Mouse (Mus musculus): ENCODE data around the gene Sox14.

Gene Sox14

DNA sequence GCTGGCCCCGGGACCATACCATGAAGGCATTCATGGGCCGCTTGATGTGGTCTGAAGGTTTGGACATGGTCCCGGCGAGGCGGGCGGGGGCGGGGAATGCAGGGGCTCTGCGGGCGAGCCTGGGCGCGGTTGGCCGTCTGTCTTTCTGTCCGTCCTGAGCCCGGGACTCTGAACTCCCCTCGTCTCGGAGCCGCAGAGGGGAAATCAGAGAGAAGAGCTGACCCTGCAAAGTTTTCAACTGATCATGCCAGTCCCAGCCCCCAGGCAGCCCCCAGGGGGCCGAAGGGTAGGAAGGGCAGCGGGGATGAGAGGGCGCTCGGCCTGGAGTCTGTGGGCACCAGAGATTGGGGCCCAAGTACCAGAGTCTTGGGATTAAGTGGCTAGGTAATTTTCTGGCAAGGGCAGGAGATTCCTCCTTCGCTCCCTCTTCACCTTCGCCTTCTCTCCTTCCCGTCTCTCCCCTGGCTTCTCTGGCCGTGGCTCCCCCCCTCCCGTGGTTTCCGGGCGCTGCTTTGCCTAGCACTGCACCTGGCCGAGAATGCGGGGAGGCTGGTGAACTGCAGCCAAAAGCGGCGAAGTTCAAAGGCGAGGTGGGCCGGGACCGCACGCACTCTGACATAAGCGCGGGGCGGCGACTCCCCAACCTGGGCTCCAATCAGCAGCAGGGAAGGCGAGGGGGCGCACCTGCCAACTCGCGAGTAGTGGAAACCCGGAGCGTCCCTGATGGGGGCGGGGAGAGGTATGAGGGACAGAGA is at the start of gene Sox14:
TSS of gene Sox14 (minus strand) at position 553 of the 755 bp plus-strand sequence.
- DNase-seq (ENCODE audit: low read depth), result no peak

DNA sequence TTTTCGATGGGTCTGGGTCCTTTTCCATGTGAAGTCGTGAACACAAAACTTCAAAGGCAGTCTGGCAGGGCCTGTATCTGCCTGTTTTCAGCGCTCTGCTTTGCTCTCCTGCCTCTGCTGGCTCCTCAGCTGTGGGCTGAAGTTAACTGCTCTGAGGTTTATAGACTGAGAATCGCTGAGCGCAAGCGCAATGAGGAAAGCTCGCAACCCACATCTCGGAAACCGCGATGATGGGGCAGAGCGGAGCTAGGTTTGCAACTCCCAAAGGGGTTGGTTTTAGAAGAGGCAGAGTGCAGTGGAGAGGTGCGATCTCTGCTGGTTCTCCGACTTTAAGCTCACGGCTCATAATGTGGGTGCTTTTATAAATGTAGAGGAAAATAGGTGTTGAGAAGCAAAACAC is 3.3 kb upstream of the Sox14 start:
- no peak for DNase-seq (ENCODE audit: low read depth)

DNA sequence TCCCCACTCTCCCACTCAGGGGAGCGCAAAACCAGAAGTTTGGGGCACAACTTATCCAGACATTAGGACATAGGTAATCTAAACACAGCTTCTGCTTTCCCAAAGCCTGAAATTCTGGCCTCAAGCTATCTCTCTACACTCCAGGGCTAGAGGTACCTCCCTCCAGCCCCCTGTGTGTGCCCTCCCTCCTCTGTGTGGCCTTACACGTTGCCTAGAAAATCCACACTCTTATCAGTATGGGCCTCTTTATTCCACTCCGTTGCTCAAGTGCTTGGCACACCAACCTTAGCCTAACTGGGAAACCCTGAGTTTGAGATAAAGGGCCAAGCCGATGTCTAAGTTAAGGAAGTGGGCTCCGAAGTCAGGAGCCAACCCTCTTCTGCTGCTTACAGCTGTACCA is 2.6 kb upstream of the Sox14 start:
- DNase-seq (ENCODE audit: low read depth), result no peak

DNA sequence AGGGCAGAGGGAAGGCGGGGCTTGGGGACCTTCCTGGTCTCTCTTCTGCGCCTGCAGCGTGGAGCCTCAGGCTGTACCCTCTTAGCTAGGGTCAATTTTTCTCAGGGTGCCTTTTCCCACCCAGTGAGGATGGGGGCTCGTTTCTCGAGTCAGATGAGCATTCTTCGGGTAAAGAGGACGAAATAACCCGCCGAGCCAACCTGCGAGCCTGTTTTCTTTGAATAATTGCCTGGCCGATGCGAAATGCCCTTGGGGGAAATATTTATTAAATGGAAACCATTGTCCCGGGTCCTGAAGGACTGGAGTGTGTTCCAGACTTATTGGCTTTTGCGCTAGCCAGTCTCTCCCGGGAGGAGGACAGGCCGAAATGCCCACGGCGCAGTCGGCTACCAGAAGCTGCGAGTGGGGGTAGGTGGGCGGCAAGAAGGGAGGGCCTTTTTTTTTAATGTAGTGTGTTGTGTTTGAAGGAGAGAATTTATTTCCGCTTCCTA is 1.1 kb upstream of the Sox14 start:
- no peak for DNase-seq (ENCODE audit: low read depth)

DNA sequence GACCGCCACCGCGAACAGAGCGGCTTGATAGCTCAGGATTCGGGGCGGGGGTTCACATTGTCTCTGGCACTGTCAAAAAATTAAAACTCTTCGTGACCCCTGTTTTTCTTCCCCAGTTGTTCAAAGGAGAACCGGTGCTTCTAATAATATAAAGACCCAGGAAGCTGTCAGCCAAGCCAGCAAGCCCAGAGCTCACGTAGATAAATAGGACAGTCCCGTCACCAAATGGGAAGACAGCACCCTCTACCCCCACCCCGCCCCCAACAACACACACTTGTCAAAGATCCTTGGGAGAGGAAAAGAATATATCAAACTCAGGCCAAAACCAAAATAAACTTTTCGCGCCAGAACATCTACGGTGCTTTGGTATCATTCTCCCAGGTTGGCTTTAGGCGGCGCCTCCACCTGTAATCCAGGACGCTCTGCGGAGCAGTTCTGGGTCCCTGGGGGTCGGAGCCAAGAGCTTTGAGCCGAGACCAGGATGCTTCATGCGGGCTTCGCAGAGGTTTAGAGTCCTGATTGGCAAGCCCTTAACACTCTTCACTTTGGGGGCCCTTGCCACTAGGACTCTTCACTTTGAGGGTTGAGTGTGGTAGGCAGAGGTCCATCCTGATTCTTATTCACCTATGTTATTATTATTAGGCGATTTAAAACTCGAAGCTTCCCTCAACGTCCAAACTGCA is 544 bp upstream of the Sox14 start:
- DNase-seq (ENCODE audit: low read depth), result no peak

DNA sequence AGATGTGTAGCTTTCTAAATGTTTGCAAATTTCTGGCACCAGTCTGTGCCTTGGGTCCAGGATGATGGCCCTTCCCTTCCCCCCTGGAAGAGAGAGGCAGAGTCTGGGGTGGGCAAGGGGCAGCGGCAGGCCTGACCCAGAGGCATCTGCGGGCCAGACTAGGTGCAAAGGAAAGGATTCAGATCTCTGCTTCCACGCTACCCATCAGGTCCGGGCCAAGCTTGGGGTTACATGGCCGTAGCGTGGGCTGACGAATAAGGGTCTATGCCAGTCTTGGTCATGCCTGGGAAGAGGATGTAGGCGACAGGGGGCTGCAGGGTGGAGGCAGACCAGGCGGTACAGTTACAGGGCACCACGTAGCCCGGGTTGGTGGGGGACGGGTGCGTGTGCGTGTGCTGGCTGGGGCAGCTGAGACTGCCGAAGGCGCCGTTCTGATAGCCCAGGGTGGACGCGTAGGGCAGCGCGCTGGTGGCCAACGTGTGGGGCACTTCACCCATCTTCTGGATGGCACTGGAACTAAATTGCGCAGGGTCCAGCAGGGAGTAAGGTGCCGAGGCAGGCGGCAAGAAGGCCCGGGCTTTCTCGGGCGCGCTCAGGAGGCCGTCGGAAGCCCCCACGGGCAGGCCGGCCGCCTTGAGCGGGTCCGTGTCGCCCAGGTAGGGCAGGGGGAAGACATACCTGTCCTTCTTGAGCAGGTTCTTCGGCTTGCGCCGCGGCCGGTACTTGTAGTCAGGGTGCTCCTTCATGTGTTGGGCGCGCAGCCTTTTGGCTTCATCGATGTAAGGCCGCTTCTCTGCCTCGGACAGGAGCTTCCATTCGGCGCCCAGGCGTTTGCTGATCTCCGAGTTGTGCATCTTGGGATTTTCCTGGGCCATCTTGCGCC is 994 bp downstream of the Sox14 start:
- DNase-seq (ENCODE audit: low read depth), result no peak

DNA sequence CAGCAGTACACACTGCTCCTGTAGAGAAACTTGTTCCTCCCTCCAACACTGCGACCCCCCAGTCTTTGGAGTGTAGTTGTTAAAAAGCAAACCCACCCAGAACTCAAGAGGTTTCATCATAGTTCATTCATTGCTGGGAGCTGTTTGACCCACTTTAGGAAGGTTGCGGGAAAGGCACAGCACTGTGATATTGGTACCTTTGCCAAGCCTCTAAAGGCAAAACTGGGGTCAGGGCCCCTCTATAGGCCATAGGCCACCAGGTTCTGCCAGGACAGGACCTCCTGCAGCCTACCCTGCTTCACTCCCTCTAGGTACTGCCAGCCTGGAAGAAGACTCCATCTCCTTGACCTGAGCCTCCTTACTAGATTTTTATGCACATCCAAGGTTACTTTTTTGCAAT is 2.2 kb downstream of the Sox14 start:
- DNase-seq (ENCODE audit: low read depth), result no peak

DNA sequence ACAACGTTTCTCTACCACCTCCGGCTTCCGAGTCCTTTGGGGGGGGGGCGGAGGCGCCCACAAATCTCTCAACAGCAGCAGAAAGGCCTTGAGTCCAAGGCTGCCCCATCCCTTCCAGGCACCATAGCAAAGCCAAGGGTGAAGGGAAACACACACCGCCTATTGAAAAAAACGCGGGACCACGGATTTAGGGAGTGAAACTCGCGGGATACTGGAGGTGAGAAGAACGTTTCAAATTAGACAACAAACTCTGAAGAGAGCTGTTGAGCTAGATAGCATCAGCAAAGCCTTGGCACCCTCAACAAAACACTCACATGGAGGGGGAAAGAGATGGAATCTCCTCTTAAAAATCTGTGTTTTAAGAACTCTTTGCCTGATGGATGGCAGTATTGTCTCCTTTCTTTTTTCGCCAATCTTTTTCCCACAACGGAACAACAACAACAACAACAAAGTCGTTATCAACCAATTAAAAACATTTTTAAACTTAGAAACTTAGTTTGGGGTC is 2.8 kb downstream of the Sox14 start:
- no peak for DNase-seq (ENCODE audit: low read depth)

DNA sequence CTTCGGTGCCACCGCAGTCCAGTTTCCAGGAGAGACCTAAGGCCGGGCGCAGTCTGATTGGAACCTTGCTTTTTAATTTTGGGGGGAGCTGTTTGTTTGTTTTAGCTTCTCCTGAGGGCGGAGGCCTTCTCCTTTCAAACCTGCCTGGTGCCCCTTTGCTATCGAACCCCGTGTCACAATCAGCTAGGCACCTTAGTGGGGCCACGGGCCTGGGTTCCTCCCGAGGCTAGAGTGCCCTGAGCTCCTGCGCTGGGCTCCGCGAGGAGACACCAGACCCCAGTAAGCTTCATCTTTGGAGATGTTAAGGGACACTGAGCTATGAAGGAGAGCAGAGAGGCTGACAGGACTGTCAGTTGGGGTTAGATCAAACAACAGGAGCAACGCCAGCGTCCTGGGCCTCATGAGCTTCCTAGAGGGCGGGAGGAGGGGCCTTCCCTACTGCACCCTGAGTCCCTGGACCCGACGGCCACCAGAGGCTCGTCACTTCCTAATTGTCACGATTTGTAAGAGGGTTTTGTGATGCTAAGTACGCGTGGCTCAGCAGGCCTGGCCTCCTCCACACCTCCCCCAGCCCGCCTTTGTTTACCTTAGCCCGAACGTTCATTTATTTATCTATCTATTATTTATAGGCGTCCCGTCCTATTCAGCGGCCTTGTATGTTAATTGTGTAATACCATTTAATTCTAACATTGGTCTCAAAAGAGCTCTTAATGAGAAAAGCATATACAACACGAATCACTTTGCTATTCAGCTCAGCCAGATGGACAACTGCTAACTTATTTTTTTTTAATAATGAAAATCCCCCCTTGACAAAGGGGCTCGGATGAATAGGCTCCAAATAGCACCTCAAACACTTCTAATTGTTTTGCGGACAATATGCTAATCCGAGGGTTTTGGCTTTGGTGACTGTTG is 3.5 kb downstream of the Sox14 start:
- no peak for DNase-seq (ENCODE audit: low read depth)

DNA sequence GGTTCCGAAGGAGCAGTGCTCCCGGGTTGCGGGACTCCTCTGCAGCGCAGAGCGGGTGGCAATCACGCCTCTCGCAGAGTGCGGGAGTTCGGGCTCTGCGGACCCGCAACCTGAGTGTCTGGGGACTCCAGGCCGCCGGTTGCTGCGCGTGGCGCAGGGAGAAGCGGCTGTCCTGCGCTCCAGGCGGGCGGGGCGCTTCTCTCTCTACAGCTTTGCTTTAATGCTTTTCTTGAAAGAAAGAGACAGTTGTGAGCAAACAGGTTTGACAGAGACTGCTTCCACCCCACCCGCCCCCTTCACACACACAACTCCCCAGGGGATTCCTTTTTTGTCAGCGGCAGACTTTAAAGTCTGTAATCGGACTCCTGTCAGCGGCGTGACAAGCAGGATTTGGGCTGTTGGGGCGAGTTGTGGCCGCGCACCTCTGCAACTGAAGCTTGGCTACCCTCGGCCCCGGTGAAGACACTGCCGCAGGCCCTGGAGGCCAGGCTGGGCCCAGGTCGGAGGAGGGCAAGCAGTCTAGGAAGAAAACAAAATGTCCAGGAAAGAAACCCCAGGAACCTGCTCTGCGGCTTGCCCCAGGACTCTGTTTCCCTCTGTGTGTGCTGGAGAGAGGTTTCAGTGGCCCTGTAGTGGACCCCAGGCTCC is 4.3 kb downstream of the Sox14 start:
- DNase-seq (ENCODE audit: low read depth), result no peak

DNA sequence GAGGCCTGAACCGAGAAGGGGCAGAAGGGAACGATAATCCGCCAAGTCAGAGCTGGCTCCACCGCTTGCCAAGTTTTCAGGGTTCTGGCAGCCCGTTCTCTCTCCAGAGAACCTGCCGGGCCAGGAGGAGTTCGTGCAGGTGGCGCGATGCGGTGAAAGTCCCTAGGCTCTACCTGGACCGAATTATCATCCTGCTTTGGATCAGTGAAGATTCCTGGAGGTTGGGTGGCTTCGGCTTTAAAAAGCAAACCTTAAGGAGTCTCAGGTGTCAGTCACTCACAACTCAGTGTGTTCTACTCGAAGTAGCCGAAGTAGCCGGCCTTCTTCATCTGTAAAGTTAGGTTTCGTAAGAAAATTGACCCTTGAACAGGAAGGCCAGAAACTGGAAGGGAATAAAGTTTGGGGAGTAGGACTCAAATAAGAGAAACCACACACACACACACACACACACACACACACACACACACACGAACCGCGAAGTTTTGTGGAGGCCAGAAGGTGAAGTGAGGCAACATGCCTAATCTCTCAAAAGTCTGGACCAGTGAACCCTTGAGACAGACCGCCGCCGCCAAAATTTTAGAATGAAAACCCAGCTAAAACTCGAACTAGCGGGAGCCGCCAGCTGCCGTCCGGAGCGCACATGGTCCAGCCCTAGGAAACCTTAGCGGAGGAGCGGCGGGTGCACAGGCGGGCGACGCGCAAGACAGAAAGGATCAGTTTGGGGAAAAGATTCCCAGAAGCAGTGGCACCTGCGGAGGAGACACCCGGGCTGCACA is 5.0 kb downstream of the Sox14 start:
- no peak for DNase-seq (ENCODE audit: low read depth)

DNA sequence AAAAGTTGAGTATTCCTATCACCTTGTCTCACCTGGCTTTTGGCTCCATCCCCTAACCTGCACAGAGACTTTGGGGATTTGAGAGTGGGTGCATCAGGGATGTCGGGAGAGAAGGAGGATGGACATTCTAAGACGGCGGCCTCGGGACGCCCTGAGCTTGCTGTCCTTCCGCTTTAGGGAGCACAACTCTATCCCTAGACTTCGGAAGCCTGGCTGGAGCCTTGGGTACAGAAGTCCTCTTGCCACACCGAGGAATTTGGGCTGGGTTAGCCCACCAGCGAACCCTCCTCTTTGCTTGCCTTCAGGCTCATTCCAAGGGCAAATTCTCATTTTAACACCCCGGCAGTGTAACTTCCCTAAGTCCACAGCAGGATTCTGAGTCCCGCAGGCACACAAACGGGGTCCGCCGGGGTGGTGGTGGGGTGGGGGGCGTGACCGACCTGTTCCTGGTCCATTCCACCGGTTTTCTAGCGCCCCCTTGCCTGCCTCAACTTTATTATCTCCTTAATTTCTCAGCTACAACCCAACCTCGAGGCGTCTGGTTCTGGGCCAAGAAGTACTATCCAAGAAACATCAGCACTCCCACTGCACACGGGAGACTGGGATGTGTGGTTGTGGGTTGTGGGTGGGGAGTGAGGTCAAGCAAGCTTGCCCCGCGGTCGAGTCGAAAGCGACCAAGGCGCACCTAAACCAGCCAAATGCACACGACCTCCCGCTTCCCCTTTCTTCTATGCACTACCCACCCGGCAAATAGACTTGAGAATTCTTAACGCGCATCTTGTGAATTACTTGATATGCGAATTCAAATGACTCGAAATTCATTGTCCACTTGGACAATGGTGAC is 5.8 kb downstream of the Sox14 start:
- no peak for DNase-seq (ENCODE audit: low read depth)

DNA sequence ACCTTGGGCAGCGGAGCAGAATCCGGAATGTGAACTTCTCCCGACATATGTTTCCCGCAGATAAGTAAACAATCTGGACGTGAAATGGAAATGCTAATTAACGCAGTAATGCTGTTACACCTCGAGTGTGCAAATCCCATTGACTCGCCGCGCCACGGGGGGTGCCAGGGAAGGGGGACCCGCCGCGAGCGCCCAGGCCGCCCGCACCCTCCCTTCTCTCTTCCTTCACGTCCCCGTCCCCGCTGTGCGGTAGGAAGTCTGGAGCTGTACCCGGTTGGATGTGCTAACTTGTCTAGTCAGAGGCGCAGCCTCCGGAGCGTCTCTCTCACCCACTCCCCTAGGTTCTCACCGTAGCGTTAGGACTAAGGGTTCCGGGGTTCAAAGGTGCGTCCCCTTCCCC is 6.7 kb downstream of the Sox14 start:
- DNase-seq (ENCODE audit: low read depth), result no peak

DNA sequence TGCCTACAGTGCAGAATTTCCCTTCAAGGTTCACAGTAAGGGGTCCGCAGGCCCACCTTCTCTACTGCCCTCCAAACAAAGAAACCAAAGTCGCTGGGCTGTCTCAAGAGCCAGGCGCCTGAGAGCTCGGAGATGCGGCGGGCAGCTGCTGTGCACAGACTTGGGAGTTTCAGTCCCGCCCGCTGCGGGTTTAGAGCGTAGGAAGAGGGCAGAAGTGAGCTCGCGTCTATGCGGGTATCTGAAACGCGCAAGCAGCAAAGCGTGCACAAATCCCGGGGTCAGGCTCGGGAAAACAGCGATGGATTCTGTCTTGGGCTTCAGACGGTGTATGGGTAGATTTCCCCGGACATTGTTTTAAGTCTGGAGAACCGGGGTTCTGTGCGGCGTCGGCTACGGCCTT is 7.4 kb downstream of the Sox14 start:
- DNase-seq (ENCODE audit: low read depth), result no peak

DNA sequence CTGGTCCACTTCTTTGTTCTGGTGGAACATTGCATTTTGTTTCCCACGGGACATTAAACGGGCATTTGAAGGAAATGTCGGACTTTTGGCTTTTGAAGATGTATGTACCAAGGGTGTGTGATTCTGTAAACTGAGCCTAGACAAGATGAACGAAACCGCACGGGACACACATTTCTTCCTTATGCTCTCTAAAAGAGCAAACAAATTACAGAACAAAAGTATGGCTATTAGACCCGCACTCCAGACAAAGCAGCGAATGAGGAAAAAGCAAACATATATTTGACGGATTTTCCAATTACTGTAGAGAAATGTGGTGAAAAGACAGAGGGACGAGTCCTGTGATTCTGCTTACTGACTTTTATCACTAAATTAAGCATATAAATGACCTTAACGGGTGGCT is 7.9 kb downstream of the Sox14 start:
- no peak for DNase-seq (ENCODE audit: low read depth)

DNA sequence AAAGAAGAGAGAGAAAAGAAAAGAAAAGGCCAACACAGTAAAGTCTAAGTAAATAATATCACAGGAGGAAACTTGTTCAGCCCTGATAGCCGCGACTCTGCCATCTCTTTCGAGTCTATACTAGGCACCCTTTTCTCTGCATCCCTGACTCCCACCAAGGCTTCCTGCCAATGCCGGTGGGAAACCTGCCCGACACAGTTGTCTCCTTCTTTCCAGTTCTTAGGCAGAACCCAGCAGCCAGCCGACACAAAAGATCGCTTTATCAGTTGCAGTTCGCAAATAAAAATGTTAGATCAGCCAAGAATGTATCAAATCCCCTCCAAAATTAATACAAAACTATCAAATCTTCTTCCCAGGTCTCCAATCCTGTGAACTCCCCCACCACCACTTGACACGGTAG is 13.0 kb downstream of the Sox14 start:
- DNase-seq (ENCODE audit: low read depth), result no peak

DNA sequence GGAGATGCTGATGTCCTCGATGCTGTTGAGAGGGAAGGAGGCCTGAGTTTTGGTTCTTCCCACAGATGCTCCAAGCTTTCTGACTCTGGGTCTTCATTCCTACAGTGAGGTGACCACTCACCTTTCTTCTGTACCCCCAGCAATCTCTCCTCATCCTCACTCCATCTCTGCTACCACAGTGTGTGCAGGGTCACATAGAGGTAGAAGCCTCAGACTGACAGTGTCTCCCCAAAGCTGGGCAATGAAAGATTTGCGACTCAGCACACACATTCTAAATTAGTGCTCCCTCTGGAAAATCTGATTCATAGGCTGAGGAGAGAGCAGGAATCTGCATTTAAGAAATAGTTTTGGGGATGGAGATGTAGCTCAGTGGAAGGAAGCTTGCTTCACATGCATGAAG is 21.5 kb downstream of the Sox14 start:
- no peak for DNase-seq (ENCODE audit: low read depth)

DNA sequence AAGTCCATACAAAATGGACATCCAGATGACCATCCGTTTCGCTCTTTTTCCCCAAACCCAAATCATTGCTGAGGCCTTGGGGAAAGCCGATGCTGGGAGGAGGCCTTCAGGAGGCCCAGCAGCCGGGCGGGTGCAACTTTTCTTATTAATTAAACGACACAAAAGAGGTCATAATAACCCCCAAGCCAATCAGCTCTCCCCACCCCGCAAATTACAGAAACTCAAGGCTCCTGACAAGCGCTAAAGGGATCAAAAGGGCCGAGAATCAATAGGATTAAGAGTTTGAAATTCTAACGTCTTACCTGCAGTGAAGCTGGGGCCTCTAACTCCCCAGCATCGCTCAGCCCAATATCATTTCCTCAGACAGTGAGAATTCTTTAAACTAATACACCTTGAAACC is 22.6 kb downstream of the Sox14 start:
- DNase-seq (ENCODE audit: low read depth), result no peak

DNA sequence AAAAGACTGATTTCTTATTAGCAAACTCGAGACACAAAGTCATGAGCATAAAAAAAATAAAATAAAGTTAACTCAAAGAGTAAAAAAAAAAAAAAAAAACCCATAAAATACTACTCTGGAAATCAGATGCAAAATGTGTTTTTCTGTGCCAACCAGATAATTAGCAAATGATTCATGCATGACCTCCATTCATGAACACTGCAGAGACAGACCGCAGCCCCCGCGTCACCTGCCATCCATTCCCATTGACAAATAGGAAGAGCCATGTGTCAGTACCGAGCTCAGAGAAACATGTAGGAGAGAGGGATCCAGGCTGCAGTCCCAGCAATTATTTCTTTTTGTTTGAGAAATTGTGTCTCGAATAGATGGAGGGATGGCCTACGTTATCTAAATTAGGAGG is 25.6 kb downstream of the Sox14 start:
- DNase-seq (ENCODE audit: low read depth), result no peak
